Comparison of ENCODE assay signal across 9 mouse cellular contexts in the genomic region with DNA sequence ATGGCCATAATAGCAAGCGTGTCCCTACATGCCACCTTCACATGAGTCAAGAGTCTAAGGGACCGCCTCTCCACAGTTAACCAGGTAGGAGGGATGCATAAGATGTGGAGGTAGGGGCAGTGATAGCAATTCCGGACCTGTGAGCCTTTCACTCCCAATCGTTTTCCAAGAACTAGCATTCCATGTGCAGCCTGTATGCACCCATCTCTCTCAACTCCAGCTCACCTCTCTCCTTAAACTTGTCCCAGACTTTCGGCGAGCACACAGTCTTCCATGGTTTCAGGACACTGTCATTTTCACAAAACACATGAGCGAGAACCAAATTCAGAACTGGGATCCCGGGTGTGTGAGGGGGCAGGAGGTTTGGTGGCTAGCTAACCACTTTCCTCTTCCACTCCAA. TPM values are rescaled to one million over a fixed set of nuclear protein-coding genes. Genes with fewer than 3 reads are reported as not detected.
DNase-seq lines count a peak whose midpoint lies in the region; ATAC-seq and TF ChIP-seq lines count a peak whose summit lies in the region.
"Had no signal": no experiment of that assay in that cellular context is flagged by ENCODE, and none has a peak within 500 bp of the region (broad histone marks: within the 10 kb centered on the region; RNA-seq: fewer than 3 reads in every experiment).

No protein-coding gene starts in this region.

- no peak for TF ChIP-seq EP300 in stomach, postnatal 0 days (optimal IDR thresholded peaks at IDR 0.05)

- peak; percentile 31 to 66 for DNase-seq in adrenal gland, adult (ENCODE audit: inconsistent age in 2 of 2, low spot score in 1 of 2)
- no peak for DNase-seq in adrenal gland, adult 8-10 months
- DNase-seq in lung, embryonic 14.5 days = peak; percentile 17
- DNase-seq in lung, postnatal 10 days = no peak
- peak; percentile 7 to 21 for DNase-seq in frontal cortex, postnatal 25 days (ENCODE audit: low spot score in 2 of 2)
- no peak for DNase-seq in liver, embryonic 13.5 days
- DNase-seq in stomach, postnatal 0 days (ENCODE audit: low spot score) = no peak
- DNase-seq in thymus, postnatal 36 days = no peak

- H3K9me3 ChIP-seq in lung, embryonic 14.5 days (ENCODE audit: low read depth, low read length) = no peaks in the 10 kb centered on the region
- H3K9me3 ChIP-seq in liver, embryonic 13.5 days (replicated peaks) = no peaks in the 10 kb centered on the region
- H3K9me3 ChIP-seq in stomach, postnatal 0 days (ENCODE audit: control insufficient read depth, low read length) = no peaks in the 10 kb centered on the region

- TF ChIP-seq CTCF in lung, embryonic 14.5 days (IDR thresholded peaks at IDR 0.05; ENCODE audit: low read depth) = no peak
- TF ChIP-seq CTCF in stomach, postnatal 0 days (IDR thresholded peaks at IDR 0.05; ENCODE audit: low read depth) = no peak

- peak; percentile 8; the same call in 1 of the 2 replicates for ATAC-seq in lung, embryonic 14.5 days (ENCODE audit: insufficient read depth)
- ATAC-seq in liver, embryonic 13.5 days (ENCODE audit: low read depth) = no peak
- ATAC-seq in stomach, postnatal 0 days (ENCODE audit: low FRiP score, low TSS enrichment) = no peak

- peak overlapping the region; percentile 83 for H3K9ac ChIP-seq in lung, embryonic 14.5 days
- H3K9ac ChIP-seq in liver, embryonic 13.5 days = peak overlapping the region; percentile 79
- peak overlapping the region; percentile 88 for H3K9ac ChIP-seq in stomach, postnatal 0 days (ENCODE audit: low read length)

- H3K36me3 ChIP-seq in lung, embryonic 14.5 days (ENCODE audit: insufficient read depth) = peaks cover 12% of the 10 kb centered on the region; the same call in 1 of the 2 replicates
- H3K36me3 ChIP-seq in liver, embryonic 13.5 days = no peaks in the 10 kb centered on the region
- H3K36me3 ChIP-seq in stomach, postnatal 0 days (ENCODE audit: control insufficient read depth, insufficient read depth, low read length) = no peaks in the 10 kb centered on the region

- H3K4me3 ChIP-seq in lung, embryonic 14.5 days (ENCODE audit: low read depth, low read length) = peak overlapping the region; percentile 75
- H3K4me3 ChIP-seq in liver, embryonic 13.5 days (replicated peaks) = peak overlapping the region; percentile 73
- peak overlapping the region; percentile 72 for H3K4me3 ChIP-seq in stomach, postnatal 0 days (ENCODE audit: low read depth, low read length)

- 24% methylated on average over 8 of the region's 8 CpGs for WGBS in lung, embryonic 14.5 days
- WGBS in liver, embryonic 13.5 days (ENCODE audit: insufficient replicate concordance) = 50% methylated on average over 8 of the region's 8 CpGs
- 16% methylated on average over 8 of the region's 8 CpGs for WGBS in stomach, postnatal 0 days

- no peaks in the 10 kb centered on the region for H3K27me3 ChIP-seq in lung, embryonic 14.5 days (ENCODE audit: insufficient read depth, low read length)
- H3K27me3 ChIP-seq in liver, embryonic 13.5 days = no peaks in the 10 kb centered on the region
- H3K27me3 ChIP-seq in stomach, postnatal 0 days (ENCODE audit: control insufficient read depth, insufficient read depth, low read length) = no peaks in the 10 kb centered on the region

- H3K27ac ChIP-seq in lung, embryonic 14.5 days (ENCODE audit: low read depth) = no peak overlapping the region
- H3K27ac ChIP-seq in liver, embryonic 13.5 days = no peak overlapping the region
- H3K27ac ChIP-seq in stomach, postnatal 0 days (replicated peaks) = peak overlapping the region; percentile 93

- H3K4me1 ChIP-seq in lung, embryonic 14.5 days (ENCODE audit: insufficient read depth) = no peaks in the 10 kb centered on the region; the same call in 1 of the 2 replicates
- H3K4me1 ChIP-seq in liver, embryonic 13.5 days (replicated peaks) = 0 out of 2 replicates have a peak, but pooled peaks cover 10% of the 10 kb centered on the region
- H3K4me1 ChIP-seq in stomach, postnatal 0 days (replicated peaks; ENCODE audit: control insufficient read depth, insufficient read depth) = no peaks in the 10 kb centered on the region

- H3K4me2 ChIP-seq in lung, embryonic 14.5 days = peak overlapping the region; percentile 67
- H3K4me2 ChIP-seq in liver, embryonic 13.5 days = peak overlapping the region; percentile 90
- peak overlapping the region; percentile 84 for H3K4me2 ChIP-seq in stomach, postnatal 0 days (replicated peaks; ENCODE audit: low read depth)

RNA-seq across cellular contexts. Expression of gene Zfp248, which starts 0.9 kb away (rescaled TPM):
- total RNA-seq in adrenal gland, adult 8-10 months (2022) = 1 to 10 TPM; 4.5 to 8.0 (median 5.9) TPM
- 8.2 and 8.3 TPM in 2 replicates for polyA plus RNA-seq in lung, embryonic 14.5 days (2014; fragmentation: Nextera tagmentation; extraction: Ambion mirVana)
- 1.2 and 1.6 TPM in 2 replicates for polyA plus RNA-seq in liver, embryonic 13.5 days (2015; fragmentation: Nextera tagmentation; extraction: Ambion mirVana)
- polyA plus RNA-seq in stomach, postnatal 0 days (2015; fragmentation: Nextera tagmentation; extraction: Ambion mirVana) = 2.1 and 2.4 TPM in 2 replicates

RNA-seq across cellular contexts. Expression of gene Zfp9, which starts 24.7 kb away (rescaled TPM):
- total RNA-seq in adrenal gland, adult 8-10 months (2022) = 1 to 10 TPM; 5.0 to 8.2 (median 6.7) TPM
- polyA plus RNA-seq in lung, embryonic 14.5 days (2014; fragmentation: Nextera tagmentation; extraction: Ambion mirVana) = 13.1 and 13.4 TPM in 2 replicates
- polyA plus RNA-seq in liver, embryonic 13.5 days (2015; fragmentation: Nextera tagmentation; extraction: Ambion mirVana) = 1.1 and 1.3 TPM in 2 replicates
- polyA plus RNA-seq in stomach, postnatal 0 days (2015; fragmentation: Nextera tagmentation; extraction: Ambion mirVana) = 2.8 and 3.4 TPM in 2 replicates
- total RNA-seq: neutrophil, adult 5-6 weeks had no signal

RNA-seq across cellular contexts. Expression of gene Bms1, which starts 35.2 kb away (rescaled TPM):
- total RNA-seq in adrenal gland, adult 8-10 months (2022) = 10 to 100 TPM; 23.4 to 33.2 (median 27.0) TPM
- 38.6 and 41.4 TPM in 2 replicates for polyA plus RNA-seq in lung, embryonic 14.5 days (2014; fragmentation: Nextera tagmentation; extraction: Ambion mirVana)
- polyA plus RNA-seq in liver, embryonic 13.5 days (2015; fragmentation: Nextera tagmentation; extraction: Ambion mirVana) = 23.1 and 30.0 TPM in 2 replicates
- 9.6 and 11.1 TPM in 2 replicates for polyA plus RNA-seq in stomach, postnatal 0 days (2015; fragmentation: Nextera tagmentation; extraction: Ambion mirVana)

Comparison
In these comparisons a context has a peak if more than half of its experiments do, and no peak if none do; other contexts are left out.
1. DNase-seq: peak in adrenal gland, adult (2 of 2), lung, embryonic 14.5 days (single experiment) and frontal cortex, postnatal 25 days (2 of 2); none in adrenal gland, adult 8-10 months (single experiment), lung, postnatal 10 days (single experiment), liver, embryonic 13.5 days (single experiment), stomach, postnatal 0 days (single experiment) and thymus, postnatal 36 days (0 of 2).
2. Peak in every context shown above with its lines, with median percentiles within 50 percentile points of each other: H3K4me2 ChIP-seq, H3K4me3 ChIP-seq and H3K9ac ChIP-seq.